Mouse (Mus musculus) embryonic facial prominence, embryonic 13.5 days (tissue): ENCODE data around the gene Map3k1. TPM values are rescaled to one million over a fixed set of nuclear protein-coding genes. Genes with fewer than 3 reads are reported as not detected.
"Not testable (repeated sequence)": the region's sequence is repeated elsewhere in the genome, so short reads cannot be mapped to it uniquely, and the experiment has no call there.

Experiments used
- ATAC-seq: fragments of 200-750 bp; cut with Nextera tagmentation; 2 replicates; pipeline ENCODE4 v1.8.0; 2017; ENCODE audit warnings: low read depth; ENCODE audit not compliant: insufficient number of reproducible peaks, insufficient read depth, low FRiP score, low TSS enrichment
- H3K27ac ChIP-seq: fragments of 300-500 bp; sonication (generic); 2 replicates; pipeline ENCODE4 v1.5.1; 2015; ENCODE audit warnings: moderate library complexity, mild to moderate bottlenecking, inconsistent platforms
- H3K27me3 ChIP-seq: fragments of 300-500 bp; sonication (generic); 2 replicates; pipeline ENCODE4 v1.6.1; 2015; ENCODE audit warnings: mild to moderate bottlenecking, inconsistent platforms
- H3K36me3 ChIP-seq: fragments of 300-500 bp; sonication (generic); 2 replicates; pipeline ENCODE4 v1.6.1; 2015; ENCODE audit warnings: mild to moderate bottlenecking, inconsistent platforms
- H3K4me1 ChIP-seq: fragments of 300-500 bp; sonication (generic); 2 replicates; pipeline ENCODE4 v1.6.1; 2015; ENCODE audit warnings: inconsistent platforms
- H3K4me2 ChIP-seq: fragments of 300-500 bp; sonication (generic); 2 replicates; pipeline ENCODE4 v1.6.1; 2015; ENCODE audit warnings: moderate library complexity, mild to moderate bottlenecking, inconsistent platforms
- H3K4me3 ChIP-seq: fragments of 300-500 bp; sonication (generic); 2 replicates; pipeline ENCODE4 v1.5.1; 2015; ENCODE audit warnings: mild to moderate bottlenecking, inconsistent platforms
- H3K9ac ChIP-seq: fragments of 300-500 bp; sonication (generic); 2 replicates; pipeline ENCODE4 v1.6.1; 2015; ENCODE audit warnings: mild to moderate bottlenecking, inconsistent platforms
- H3K9me3 ChIP-seq: fragments of 300-500 bp; sonication (generic); 2 replicates; pipeline ENCODE4 v1.6.1; 2016; ENCODE audit warnings: inconsistent platforms
- WGBS: fragments of 180-500 bp; shearing (Covaris S2); methylation state at CpG from one replicate; pipeline ENCODE4 v1.1.7; 2015; ENCODE audit warnings: mixed read lengths; 5-methylcytosine and 5-hydroxymethylcytosine counted together
- polyA plus RNA-seq: library from polyadenylated mRNA; unstranded; fragments of >200 nt; fragmentation: Nextera tagmentation; extraction: Ambion mirVana; gene quantifications from 2 replicates; pipeline ENCODE4 v1.2.1, GENCODE M21; 2015

Map3k1 gene
- polyA plus RNA-seq, 1 experiment from 2014 or later: 16.1 TPM

DNA sequence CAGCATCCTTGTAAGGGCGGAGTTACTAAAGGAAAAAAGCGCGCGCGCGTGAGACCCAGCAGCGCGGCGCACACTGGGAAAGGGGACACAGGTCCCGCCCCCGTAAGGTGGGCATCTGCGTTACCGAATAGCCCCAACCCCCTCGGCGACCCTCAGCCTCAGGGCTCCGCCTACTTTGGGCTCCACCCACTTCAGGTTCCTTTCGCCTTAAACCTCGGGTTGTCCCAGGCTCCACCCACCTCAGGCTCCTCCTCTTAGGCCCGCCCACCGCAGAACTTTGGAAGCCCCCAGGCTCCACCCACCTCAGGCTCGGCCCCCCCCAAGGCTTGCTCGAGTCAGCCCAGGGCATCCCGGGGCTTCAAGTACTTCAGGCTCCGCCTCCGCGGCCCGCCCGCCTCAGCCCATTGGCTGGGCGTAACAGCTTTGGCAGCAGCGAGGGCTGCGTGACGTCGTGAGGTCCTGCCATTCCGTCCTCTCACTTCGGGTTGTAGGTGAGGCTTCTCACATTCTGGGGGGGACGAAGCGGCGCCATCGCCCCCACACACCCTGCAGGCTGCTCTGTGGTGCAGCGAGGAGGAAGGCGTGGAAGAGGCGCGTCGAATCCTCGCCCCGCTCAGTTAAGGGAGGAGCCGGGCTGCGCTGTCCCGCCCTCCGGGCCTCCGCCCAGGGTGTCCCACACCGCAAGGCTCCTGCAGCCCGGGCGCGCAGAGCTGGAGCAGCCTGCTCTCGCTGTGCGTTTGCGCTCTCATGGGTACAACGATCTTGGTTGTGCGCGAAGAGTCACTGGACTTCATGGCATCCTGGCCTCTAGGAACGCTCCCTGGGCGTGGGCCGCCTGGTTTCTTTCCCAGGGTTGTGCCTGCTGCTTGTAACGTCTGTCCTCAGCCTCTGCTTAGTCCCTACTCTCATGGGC lies 83.4 kb downstream of the Map3k1 start:
- Histone ChIP-seq H3K36me3 (no peaks in the 10 kb centered on the region), H3K9me3 (peaks cover 9% of the 10 kb centered on the region), H3K4me2 (peak overlapping the region; percentile 82), H3K27ac (peak overlapping the region; percentile 90), H3K4me3 (peak overlapping the region; percentile 61), H3K27me3 (no peaks in the 10 kb centered on the region), H3K9ac (peak overlapping the region; percentile 79), H3K4me1 (0 out of 2 replicates have a peak, but pooled peaks cover 8% of the 10 kb centered on the region)
- whole genome bisulfite sequencing: under 1% methylated on average over 63 of the region's 65 CpGs
- ATAC-seq: peak; percentile 99

DNA sequence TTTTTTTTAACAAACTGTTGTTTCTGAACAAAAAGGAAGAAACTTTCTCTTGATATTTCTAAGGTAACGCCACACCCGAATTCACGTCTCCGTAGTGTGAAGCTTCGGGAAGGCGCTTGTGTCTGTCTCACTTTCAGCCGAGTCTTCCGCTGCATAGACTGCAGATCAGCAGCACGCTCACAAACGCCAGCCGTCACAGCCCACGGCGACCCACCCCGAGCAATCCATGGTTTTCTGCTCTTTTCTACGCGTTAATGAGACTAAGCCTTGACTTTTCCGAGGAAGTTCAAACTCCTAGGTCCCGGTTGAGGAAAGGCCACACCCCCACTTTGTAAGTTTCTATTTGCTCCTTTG lies 84.0 kb downstream of the Map3k1 start:
- Histone ChIP-seq H3K9ac (peak overlapping the region; percentile 72), H3K27ac (peak overlapping the region; percentile 90)

DNA sequence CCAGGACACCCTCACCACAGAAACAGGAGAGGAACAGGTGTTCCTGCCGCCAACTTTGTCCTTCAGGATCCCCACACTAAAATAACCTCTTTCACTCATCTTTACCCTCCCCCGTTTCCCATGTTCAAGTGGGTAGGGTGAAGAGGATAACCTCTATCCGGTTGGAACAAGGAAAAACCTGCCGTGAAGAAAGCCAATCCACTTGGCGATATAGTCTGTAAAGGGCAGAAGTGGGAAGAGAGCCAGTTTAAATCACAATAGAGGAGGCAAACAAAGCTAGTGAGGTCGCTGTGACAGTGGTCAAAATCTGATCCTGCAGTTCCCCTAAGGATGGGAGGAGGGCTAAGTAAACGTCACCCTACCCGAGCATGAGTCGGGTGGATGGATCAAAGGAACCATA lies 89.1 kb downstream of the Map3k1 start:
- 71% methylated on average over 9 of the region's 9 CpGs for WGBS
- H3K4me1 ChIP-seq: 0 out of 2 replicates have a peak, but pooled peaks cover 4% of the 10 kb centered on the region
- H3K9ac ChIP-seq: no peak overlapping the region
- H3K36me3 ChIP-seq: peaks cover 38% of the 10 kb centered on the region
- H3K27me3 ChIP-seq: no peaks in the 10 kb centered on the region
- no peak for ATAC-seq
- H3K4me2 ChIP-seq: no peak overlapping the region
- H3K27ac ChIP-seq: no peak overlapping the region
- H3K9me3 ChIP-seq: no peaks in the 10 kb centered on the region
- no peak overlapping the region for H3K4me3 ChIP-seq

More for the DNA sequence above, 84.0 kb downstream of the Map3k1 start:
- Histone ChIP-seq H3K4me2 (peak overlapping the region; percentile 82), H3K9me3 (peaks cover 9% of the 10 kb centered on the region), H3K36me3 (0 out of 2 replicates have a peak, but pooled peaks cover 6% of the 10 kb centered on the region), H3K27me3 (no peaks in the 10 kb centered on the region), H3K4me1 (0 out of 2 replicates have a peak, but pooled peaks cover 8% of the 10 kb centered on the region), H3K4me3 (peak overlapping the region; percentile 61)
- ATAC-seq: no peak
- WGBS: under 1% methylated on average over 18 of the region's 18 CpGs

DNA sequence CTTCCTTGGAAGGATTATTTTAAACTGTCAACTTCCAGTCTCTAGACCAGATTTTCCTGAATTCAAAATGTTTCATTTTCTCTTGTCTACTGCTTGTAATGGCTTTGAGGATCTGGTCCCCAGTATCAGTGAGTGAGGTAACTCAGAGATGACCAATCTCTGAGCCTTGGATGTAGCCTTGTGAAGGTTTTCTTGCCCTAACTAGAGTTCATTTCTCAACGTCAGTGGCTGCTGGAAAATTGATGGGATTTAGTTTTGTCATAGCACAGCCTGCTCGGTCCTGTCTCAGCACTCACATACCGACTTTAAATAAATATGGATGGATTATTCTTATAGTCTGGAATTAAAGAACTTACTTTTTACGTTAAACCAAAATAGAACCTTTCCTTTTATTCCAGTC lies 98.3 kb downstream of the Map3k1 start:
- H3K9me3 ChIP-seq: no peaks in the 10 kb centered on the region
- H3K36me3 ChIP-seq: peaks cover 95% of the 10 kb centered on the region
- no peaks in the 10 kb centered on the region for H3K4me1 ChIP-seq
- 89% methylated on average over 4 of the region's 4 CpGs for WGBS
- H3K27ac ChIP-seq: no peak overlapping the region
- H3K27me3 ChIP-seq: no peaks in the 10 kb centered on the region
- no peak overlapping the region for H3K4me3 ChIP-seq
- no peak overlapping the region for H3K4me2 ChIP-seq
- H3K9ac ChIP-seq: no peak overlapping the region
- ATAC-seq: no peak

DNA sequence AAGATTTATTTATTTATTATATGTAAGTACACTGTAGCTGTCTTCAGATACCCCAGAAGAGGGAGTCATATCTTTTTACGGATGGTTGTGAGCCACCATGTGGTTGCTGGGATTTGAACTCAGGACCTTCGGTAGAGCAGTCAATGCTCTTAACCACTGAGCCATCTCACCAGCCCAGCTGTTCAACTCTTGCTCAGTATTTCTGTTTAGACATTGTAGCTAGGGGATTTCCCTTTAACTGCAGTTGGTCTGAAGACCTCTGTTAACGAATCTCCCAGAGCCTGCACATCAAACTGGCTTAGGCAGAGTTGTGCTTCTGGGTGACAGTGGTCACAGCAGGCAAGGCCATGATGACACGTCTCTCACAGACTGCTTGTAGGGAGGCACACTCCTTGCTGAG lies 104.8 kb downstream of the Map3k1 start:
- 89% methylated on average over 4 of the region's 4 CpGs for WGBS
- H3K27me3 ChIP-seq, H3K4me1 ChIP-seq, H3K9me3 ChIP-seq, H3K27ac ChIP-seq, H3K9ac ChIP-seq, H3K4me3 ChIP-seq, H3K4me2 ChIP-seq, ATAC-seq: not testable (repeated sequence)
- peaks cover 76% of the 10 kb centered on the region for H3K36me3 ChIP-seq

DNA sequence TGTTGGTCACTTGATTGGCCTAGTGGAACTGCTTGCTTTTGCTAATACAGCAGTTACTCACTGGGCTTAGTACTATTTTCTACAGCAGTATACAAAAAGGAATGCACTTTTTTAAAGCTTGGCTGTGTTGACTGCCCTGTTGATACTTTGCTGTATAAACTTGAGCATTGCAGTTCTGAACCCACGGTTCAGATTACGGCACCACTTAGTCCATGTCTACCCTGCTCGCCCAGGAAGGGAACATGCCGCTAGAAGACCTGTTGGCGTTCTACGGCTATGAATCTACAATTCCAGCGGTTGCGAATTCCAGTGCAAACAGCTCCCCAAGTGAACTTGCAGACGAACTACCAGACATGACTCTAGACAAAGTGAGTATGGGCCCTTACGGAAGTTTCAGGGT lies 105.4 kb downstream of the Map3k1 start:
- no peak overlapping the region for H3K27ac ChIP-seq
- no peak overlapping the region for H3K4me3 ChIP-seq
- ATAC-seq: no peak
- H3K4me1 ChIP-seq: no peaks in the 10 kb centered on the region
- WGBS: 98% methylated on average over 10 of the region's 10 CpGs
- no peak overlapping the region for H3K4me2 ChIP-seq
- H3K27me3 ChIP-seq: no peaks in the 10 kb centered on the region
- H3K9me3 ChIP-seq: no peaks in the 10 kb centered on the region
- H3K36me3 ChIP-seq: peaks cover 71% of the 10 kb centered on the region
- no peak overlapping the region for H3K9ac ChIP-seq

Other genes starting within 250 kb of the Map3k1 start
- gene Gm10198, start 216.2 kb downstream of the Map3k1 start, polyA plus RNA-seq: not detected in 2 replicates
- 22.9 and 29.7 TPM in 2 replicates for gene Mier3, start 128.0 kb downstream of the Map3k1 start, polyA plus RNA-seq